8 mouse cellular contexts compared by ENCODE assay signal in the genomic region with DNA sequence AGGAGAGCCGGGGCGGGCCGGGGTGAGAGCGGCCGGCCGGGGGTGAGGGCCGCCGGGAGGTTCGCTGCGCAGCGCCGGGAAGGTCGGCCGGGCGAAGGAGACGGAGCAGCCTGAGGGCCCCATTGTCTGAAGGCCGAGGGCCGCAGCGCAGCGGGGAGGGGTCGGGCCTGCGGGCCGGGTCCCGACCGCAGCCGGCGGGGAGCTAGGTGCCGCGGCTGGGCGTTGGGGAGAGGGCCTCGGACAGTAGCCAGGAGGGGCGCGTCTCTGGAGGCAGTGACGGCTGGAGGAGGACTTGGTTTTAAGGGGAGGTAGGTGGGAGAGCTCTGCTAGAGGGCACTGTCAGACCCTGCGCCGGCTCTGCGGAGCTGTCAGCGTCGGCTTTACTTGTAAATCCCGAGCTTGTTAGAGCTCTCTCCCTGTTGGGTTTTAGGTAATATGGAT. TPM values are rescaled to one million over a fixed set of nuclear protein-coding genes. Genes with fewer than 3 reads are reported as not detected.
DNase-seq lines count a peak whose midpoint lies in the region; ATAC-seq and TF ChIP-seq lines count a peak whose summit lies in the region.

No protein-coding gene starts in this region.

- WGBS in embryonic facial prominence, embryonic 14.5 days = 2% methylated on average over 29 of the region's 40 CpGs
- 1% methylated on average over 40 of the region's 40 CpGs for WGBS in heart, postnatal 0 days

- H3K27ac ChIP-seq in embryonic facial prominence, embryonic 14.5 days (replicated peaks; ENCODE audit: low read depth, low read length) = peak overlapping the region; percentile 98
- H3K27ac ChIP-seq in heart, postnatal 0 days (ENCODE audit: low read depth) = peak overlapping the region; percentile 100

- no peaks in the 10 kb centered on the region for H3K9me3 ChIP-seq in embryonic facial prominence, embryonic 14.5 days (ENCODE audit: control insufficient read depth, low read length)
- no peaks in the 10 kb centered on the region for H3K9me3 ChIP-seq in heart, postnatal 0 days (replicated peaks; ENCODE audit: control insufficient read depth, low read length)

- peak overlapping the region; percentile 99 for H3K4me3 ChIP-seq in embryonic facial prominence, embryonic 14.5 days (ENCODE audit: low read depth, low read length)
- peak overlapping the region; percentile 99 for H3K4me3 ChIP-seq in heart, postnatal 0 days (ENCODE audit: low read depth, low read length)

- peaks cover 33% of the 10 kb centered on the region for H3K4me1 ChIP-seq in embryonic facial prominence, embryonic 14.5 days (ENCODE audit: control insufficient read depth, insufficient read depth, low read length)
- H3K4me1 ChIP-seq in heart, postnatal 0 days (ENCODE audit: control insufficient read depth, insufficient read depth) = peaks cover 24% of the 10 kb centered on the region

- no peak for TF ChIP-seq EP300 in heart, postnatal 0 days (IDR thresholded peaks at IDR 0.05; ENCODE audit: low read depth)

- H3K9ac ChIP-seq in embryonic facial prominence, embryonic 14.5 days (ENCODE audit: low read depth, low read length) = peak overlapping the region; percentile 99
- peak overlapping the region; percentile 100 for H3K9ac ChIP-seq in heart, postnatal 0 days (replicated peaks; ENCODE audit: low read depth, low read length)

- peak overlapping the region; percentile 79 for H3K4me2 ChIP-seq in embryonic facial prominence, embryonic 14.5 days (ENCODE audit: low read depth, low read length)
- H3K4me2 ChIP-seq in heart, postnatal 0 days (ENCODE audit: low read depth, low read length) = peak overlapping the region; percentile 83

- H3K27me3 ChIP-seq in embryonic facial prominence, embryonic 14.5 days (replicated peaks; ENCODE audit: control insufficient read depth, insufficient read depth, low read length) = no peaks in the 10 kb centered on the region
- no peaks in the 10 kb centered on the region for H3K27me3 ChIP-seq in heart, postnatal 0 days (ENCODE audit: control insufficient read depth, insufficient read depth, low read length)

- H3K36me3 ChIP-seq in embryonic facial prominence, embryonic 14.5 days (ENCODE audit: control insufficient read depth, insufficient read depth, low read length) = no peaks in the 10 kb centered on the region
- no peaks in the 10 kb centered on the region for H3K36me3 ChIP-seq in heart, postnatal 0 days (replicated peaks; ENCODE audit: control insufficient read depth, insufficient read depth, low read length)

- no peak for TF ChIP-seq CTCF in heart, postnatal 0 days (IDR thresholded peaks at IDR 0.05; ENCODE audit: low read depth)

- ATAC-seq in embryonic facial prominence, embryonic 14.5 days (ENCODE audit: low read depth) = peak; percentile 9
- peak; percentile 31 for ATAC-seq in heart, postnatal 0 days (ENCODE audit: insufficient read depth, low read depth)

- peak; percentile 71 for DNase-seq in cerebellum, adult 11-12 months
- no peak for DNase-seq in cerebellum, adult 11 months
- DNase-seq in R1 (ENCODE audit: low read depth, low spot score) = peak; percentile 49
- peak; percentile 78 for DNase-seq in embryonic facial prominence, embryonic 14.5 days (ENCODE audit: low spot score)
- DNase-seq in heart, postnatal 0 days (ENCODE audit: low spot score) = peak; percentile 71
- DNase-seq in layer of hippocampus, adult 9-11 months = peak; percentile 37
- DNase-seq in lung, postnatal 36 days = peak; percentile 56
- DNase-seq in right cerebral cortex, postnatal 4 days = peak; percentile 62

RNA-seq across cellular contexts. Expression of a gene that starts 0.4 kb away (rescaled TPM):
- 237 and 249 TPM in 2 replicates for polyA plus RNA-seq in embryonic facial prominence, embryonic 14.5 days (2014; fragmentation: Nextera tagmentation; extraction: Ambion mirVana)
- total RNA-seq in heart, postnatal 0 days (2014; rRNA removed; ENCODE audit: low replicate concordance) = 55.8 and 73.9 TPM in 2 replicates
- 219 and 226 TPM in 2 replicates for polyA plus RNA-seq in heart, postnatal 0 days (2015; fragmentation: Nextera tagmentation; extraction: Ambion mirVana)

RNA-seq across cellular contexts. Expression of a gene that starts 47.5 kb away (rescaled TPM):
- 27.9 and 32.5 TPM in 2 replicates for polyA plus RNA-seq in embryonic facial prominence, embryonic 14.5 days (2014; fragmentation: Nextera tagmentation; extraction: Ambion mirVana)
- 53.8 and 56.2 TPM in 2 replicates for total RNA-seq in heart, postnatal 0 days (2014; rRNA removed; ENCODE audit: low replicate concordance)
- 20.3 and 21.0 TPM in 2 replicates for polyA plus RNA-seq in heart, postnatal 0 days (2015; fragmentation: Nextera tagmentation; extraction: Ambion mirVana)
